31 mouse cellular contexts compared by ENCODE assay signal in the genomic region with DNA sequence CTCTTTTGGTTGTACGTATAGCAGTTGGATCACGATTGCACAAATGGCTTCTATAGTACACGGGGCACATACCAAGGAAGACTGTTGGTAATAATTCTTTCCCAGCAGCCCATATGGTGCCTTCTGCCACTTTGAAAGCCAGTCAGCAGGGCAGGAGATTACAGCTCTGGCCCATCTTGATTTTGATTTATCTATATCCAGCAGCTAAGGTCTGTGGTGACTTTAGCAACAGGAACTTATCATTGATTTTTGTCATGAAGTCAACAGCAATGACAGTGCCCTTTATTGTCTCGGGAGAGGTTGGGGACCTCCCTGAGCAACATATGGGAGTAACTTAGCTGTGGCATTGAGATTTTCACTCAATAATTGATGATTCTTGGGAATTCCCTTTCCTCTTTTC.
DNase-seq lines count a peak whose midpoint lies in the region; ATAC-seq and TF ChIP-seq lines count a peak whose summit lies in the region.
"Had no signal": no experiment of that assay in that cellular context is flagged by ENCODE, and none has a peak within 500 bp of the region (broad histone marks: within the 10 kb centered on the region; RNA-seq: fewer than 3 reads in every experiment).

No protein-coding gene starts in this region.

- no peaks in the 10 kb centered on the region for H3K9me3 ChIP-seq in heart, embryonic 11.5 days (replicated peaks; ENCODE audit: control insufficient read depth, low read length)
- H3K9me3 ChIP-seq in liver, embryonic 15.5 days (replicated peaks): no peaks in the 10 kb centered on the region
- no peaks in the 10 kb centered on the region for H3K9me3 ChIP-seq in intestine, postnatal 0 days (ENCODE audit: control insufficient read depth)
- no peaks in the 10 kb centered on the region for H3K9me3 ChIP-seq in hindbrain, postnatal 0 days (ENCODE audit: low read length)
- H3K9me3 ChIP-seq: embryonic facial prominence, embryonic 13.5 days; forebrain, embryonic 10.5 days; intestine, embryonic 15.5 days; limb, embryonic 12.5 days; midbrain, embryonic 10.5 days; neural tube, embryonic 12.5 days had no signal

- DNase-seq in heart, adult 11 months: peak; percentile 39
- peak; percentile 11 for DNase-seq in liver
- no peak for DNase-seq in gastrocnemius, adult 18-20 months (ENCODE audit: low spot score)
- no peak for DNase-seq in hindbrain, postnatal 0 days (ENCODE audit: low spot score)
- DNase-seq: adrenal gland, postnatal 36 days; cerebellum, adult 11 months; cerebellum, adult 9-10 months; gastrocnemius, postnatal 14 days; heart, postnatal 14 days; kidney, postnatal 14 days; lung, adult 18-20 months; lung, postnatal 4 days; right cerebral cortex, postnatal 4 days; thymus, adult 18-20 months; thymus, postnatal 25 days had no signal

- no peaks in the 10 kb centered on the region for H3K27me3 ChIP-seq in heart, embryonic 11.5 days (ENCODE audit: control insufficient read depth, insufficient read depth, low read length)
- H3K27me3 ChIP-seq in liver, embryonic 15.5 days: no peaks in the 10 kb centered on the region
- no peaks in the 10 kb centered on the region for H3K27me3 ChIP-seq in intestine, postnatal 0 days (replicated peaks; ENCODE audit: control insufficient read depth, insufficient read depth, low read length)
- H3K27me3 ChIP-seq in hindbrain, postnatal 0 days (ENCODE audit: insufficient read depth, low read length): no peaks in the 10 kb centered on the region
- H3K27me3 ChIP-seq: embryonic facial prominence, embryonic 13.5 days; intestine, embryonic 15.5 days; limb, embryonic 12.5 days; neural tube, embryonic 12.5 days had no signal

- H3K36me3 ChIP-seq in heart, embryonic 11.5 days (ENCODE audit: control insufficient read depth, insufficient read depth, low read length): no peaks in the 10 kb centered on the region
- H3K36me3 ChIP-seq in liver, embryonic 15.5 days (replicated peaks): no peaks in the 10 kb centered on the region
- H3K36me3 ChIP-seq in intestine, postnatal 0 days (ENCODE audit: control insufficient read depth, insufficient read depth): no peaks in the 10 kb centered on the region
- H3K36me3 ChIP-seq in hindbrain, postnatal 0 days (ENCODE audit: insufficient read depth, low read length): no peaks in the 10 kb centered on the region
- H3K36me3 ChIP-seq: embryonic facial prominence, embryonic 13.5 days; forebrain, embryonic 10.5 days; intestine, embryonic 15.5 days; limb, embryonic 12.5 days; midbrain, embryonic 10.5 days; neural tube, embryonic 12.5 days had no signal

- ATAC-seq in heart, embryonic 11.5 days (replicated peaks; ENCODE audit: insufficient number of reproducible peaks, low FRiP score, low TSS enrichment): no peak
- peak; percentile 58; the same call in 1 of the 2 replicates for ATAC-seq in liver, embryonic 15.5 days (ENCODE audit: insufficient read depth)
- ATAC-seq in megakaryocyte-erythroid progenitor cell, adult 5-6 weeks (replicated peaks; ENCODE audit: low FRiP score, low TSS enrichment, poor library complexity, severe bottlenecking): peak; percentile 85
- ATAC-seq in intestine, postnatal 0 days: no peak
- no peak for ATAC-seq in hindbrain, postnatal 0 days
- ATAC-seq: forebrain, embryonic 16.5 days; hindbrain, embryonic 16.5 days; lung, postnatal 0 days; midbrain, embryonic 16.5 days had no signal

- peaks cover 6% of the 10 kb centered on the region; the same call in 1 of the 2 replicates for H3K4me1 ChIP-seq in heart, embryonic 11.5 days (ENCODE audit: control insufficient read depth, insufficient read depth, low read length)
- peaks cover 12% of the 10 kb centered on the region for H3K4me1 ChIP-seq in liver, embryonic 15.5 days (replicated peaks)
- no peaks in the 10 kb centered on the region; the same call in 1 of the 2 replicates for H3K4me1 ChIP-seq in intestine, postnatal 0 days (replicated peaks; ENCODE audit: control insufficient read depth, insufficient read depth, low read length)
- no peaks in the 10 kb centered on the region for H3K4me1 ChIP-seq in hindbrain, postnatal 0 days (ENCODE audit: insufficient read depth, low read length)
- H3K4me1 ChIP-seq: forebrain, embryonic 10.5 days; midbrain, embryonic 10.5 days; neural tube, embryonic 12.5 days had no signal

- no peak overlapping the region for H3K9ac ChIP-seq in heart, embryonic 11.5 days (ENCODE audit: low read depth, low read length)
- no peak overlapping the region for H3K9ac ChIP-seq in liver, embryonic 15.5 days
- H3K9ac ChIP-seq in intestine, postnatal 0 days (ENCODE audit: low read depth, low read length): no peak overlapping the region
- H3K9ac ChIP-seq in hindbrain, postnatal 0 days (replicated peaks; ENCODE audit: low read length): no peak overlapping the region
- H3K9ac ChIP-seq: embryonic facial prominence, embryonic 13.5 days; intestine, embryonic 15.5 days; limb, embryonic 12.5 days; neural tube, embryonic 12.5 days had no signal

- no peak for TF ChIP-seq CTCF in intestine, postnatal 0 days (IDR thresholded peaks at IDR 0.05; ENCODE audit: low read depth)
- TF ChIP-seq CTCF in hindbrain, postnatal 0 days (IDR thresholded peaks at IDR 0.05; ENCODE audit: low read depth): no peak

- no peak overlapping the region for H3K4me2 ChIP-seq in heart, embryonic 11.5 days
- no peak overlapping the region for H3K4me2 ChIP-seq in liver, embryonic 15.5 days
- no peak overlapping the region for H3K4me2 ChIP-seq in intestine, postnatal 0 days (replicated peaks; ENCODE audit: low read depth)
- H3K4me2 ChIP-seq in hindbrain, postnatal 0 days (ENCODE audit: low read depth, low read length): no peak overlapping the region
- H3K4me2 ChIP-seq: embryonic facial prominence, embryonic 13.5 days; intestine, embryonic 15.5 days; limb, embryonic 12.5 days; neural tube, embryonic 12.5 days had no signal

- H3K4me3 ChIP-seq in heart, embryonic 11.5 days (ENCODE audit: low read depth, low read length): no peak overlapping the region
- no peak overlapping the region for H3K4me3 ChIP-seq in liver, embryonic 15.5 days (replicated peaks)
- H3K4me3 ChIP-seq in intestine, postnatal 0 days (ENCODE audit: low read depth, low read length): no peak overlapping the region
- no peak overlapping the region for H3K4me3 ChIP-seq in hindbrain, postnatal 0 days (ENCODE audit: low read length)
- H3K4me3 ChIP-seq: embryonic facial prominence, embryonic 13.5 days; forebrain, embryonic 10.5 days; intestine, embryonic 15.5 days; left cerebral cortex, adult 2 months; limb, embryonic 12.5 days; midbrain, embryonic 10.5 days; neural tube, embryonic 12.5 days had no signal

- H3K27ac ChIP-seq in heart, embryonic 11.5 days (ENCODE audit: low read depth, low read length): no peak overlapping the region
- no peak overlapping the region for H3K27ac ChIP-seq in liver, embryonic 15.5 days (replicated peaks)
- H3K27ac ChIP-seq in intestine, postnatal 0 days (ENCODE audit: low read depth, low read length): no peak overlapping the region
- no peak overlapping the region for H3K27ac ChIP-seq in hindbrain, postnatal 0 days
- H3K27ac ChIP-seq: embryonic facial prominence, embryonic 13.5 days; forebrain, embryonic 10.5 days; intestine, embryonic 15.5 days; left cerebral cortex, adult 2 months; limb, embryonic 12.5 days; midbrain, embryonic 10.5 days; neural tube, embryonic 12.5 days; stomach, postnatal 0 days had no signal

- 74% methylated on average over 4 of the region's 4 CpGs for WGBS in heart, embryonic 11.5 days (ENCODE audit: insufficient replicate concordance)
- 15% methylated on average over 4 of the region's 4 CpGs for WGBS in liver, embryonic 15.5 days (ENCODE audit: insufficient replicate concordance)
- WGBS in intestine, postnatal 0 days: 82% methylated on average over 4 of the region's 4 CpGs
- 73% methylated on average over 4 of the region's 4 CpGs for WGBS in hindbrain, postnatal 0 days

Comparison
In these comparisons a context has a peak if more than half of its experiments do, and no peak if none do; other contexts are left out.
1. DNase-seq: peak in heart, adult 11 months (single experiment) and liver (single experiment); none in gastrocnemius, adult 18-20 months (single experiment) and hindbrain, postnatal 0 days (single experiment).
2. ATAC-seq: peak in liver, embryonic 15.5 days (single experiment) and megakaryocyte-erythroid progenitor cell, adult 5-6 weeks (single experiment); none in heart, embryonic 11.5 days (single experiment), intestine, postnatal 0 days (single experiment) and hindbrain, postnatal 0 days (single experiment).